Mouse (Mus musculus) E14TG2a.4 (cell line): ENCODE measurements at regions not wholly inside any gene's neighbourhood (a gene's known extent, or its start where the extent isn't known, plus 50 kb on each side); places are given as distances from the start of the nearest gene placed in this dataset.

ENCODE experiments used
- H3K27me3 ChIP-seq: 2 replicates; pipeline ENCODE4 v1.6.1; 2014; ENCODE audit warnings: low read length, control low read depth; ENCODE audit not compliant: insufficient read depth
- H3K36me3 ChIP-seq: 2 replicates; pipeline ENCODE4 v1.6.1; 2014; ENCODE audit warnings: low read length, control low read depth; ENCODE audit not compliant: insufficient read depth
- H3K4me1 ChIP-seq: replicated peaks from 2 replicates; pipeline ENCODE4 v1.6.1; 2014; ENCODE audit warnings: low read depth, low read length, control low read depth
- H3K4me3 ChIP-seq: replicated peaks from 2 replicates; pipeline ENCODE4 v1.5.1; 2014; ENCODE audit warnings: mild to moderate bottlenecking, low read length
- H3K9me3 ChIP-seq: 2 replicates; pipeline ENCODE4 v1.6.1; 2014; ENCODE audit warnings: low read length, control low read depth
- CTCF ChIP-seq: conservative IDR thresholded peaks from 2 replicates; pipeline ENCODE4 v1.5.1; 2014; ENCODE audit warnings: low read length
- NANOG ChIP-seq: IDR thresholded peaks from 2 replicates; pipeline ENCODE4 v1.6.1; 2014; ENCODE audit warnings: borderline replicate concordance, low read length, mixed read lengths
- POU5F1 ChIP-seq: IDR thresholded peaks from 2 replicates; pipeline ENCODE4 v1.6.1; 2014; ENCODE audit warnings: low read length, borderline replicate concordance

GRCm38 (mm10) chr14:102867697-102868096 lies 114.7 kb downstream of the Kctd12 start:
- TF ChIP-seq POU5F1, result no peak
- TF ChIP-seq CTCF, result no peak
- TF ChIP-seq NANOG, result no peak
- Histone ChIP-seq H3K9me3 (peaks cover 8% of the 10 kb centered on the region), H3K4me3 (no peak overlapping the region), H3K36me3 (no peaks in the 10 kb centered on the region), H3K4me1 (no peaks in the 10 kb centered on the region), H3K27me3 (no peaks in the 10 kb centered on the region)

GRCm38 (mm10) chr14:102866511-102866910 lies 115.9 kb downstream of the Kctd12 start:
- no peaks in the 10 kb centered on the region for H3K27me3 ChIP-seq
- no peaks in the 10 kb centered on the region for H3K36me3 ChIP-seq
- H3K9me3 ChIP-seq, result peaks cover 8% of the 10 kb centered on the region
- H3K4me3 ChIP-seq, result no peak overlapping the region
- no peak for TF ChIP-seq POU5F1
- no peak for TF ChIP-seq NANOG
- TF ChIP-seq CTCF, result no peak
- no peaks in the 10 kb centered on the region for H3K4me1 ChIP-seq

GRCm38 (mm10) chr14:102861694-102862093 lies 120.7 kb downstream of the Kctd12 start:
- Histone ChIP-seq H3K4me3 (no peak overlapping the region), H3K4me1 (no peaks in the 10 kb centered on the region), H3K27me3 (no peaks in the 10 kb centered on the region), H3K9me3 (peaks cover 8% of the 10 kb centered on the region), H3K36me3 (no peaks in the 10 kb centered on the region)
- TF ChIP-seq CTCF (no peak), POU5F1 (no peak), NANOG (no peak)

- no peaks in the 10 kb centered on the region for H3K4me1 ChIP-seq
- TF ChIP-seq POU5F1 (no peak), CTCF (no peak), NANOG (no peak)
- H3K4me3 ChIP-seq, result no peak overlapping the region
- peaks cover 8% of the 10 kb centered on the region for H3K9me3 ChIP-seq
- H3K27me3 ChIP-seq, result no peaks in the 10 kb centered on the region
- H3K36me3 ChIP-seq, result no peaks in the 10 kb centered on the region
Observed at GRCm38 (mm10) chr14:102859361-102859871, 123.0 kb downstream of the Kctd12 start.

- no peak overlapping the region for H3K4me3 ChIP-seq
- TF ChIP-seq CTCF (no peak), NANOG (no peak), POU5F1 (no peak)
Observed at GRCm38 (mm10) chr14:102855264-102855840, 127.1 kb downstream of the Kctd12 start.

GRCm38 (mm10) chr14:102843700-102844099 lies 138.7 kb downstream of the Kctd12 start:
- no peaks in the 10 kb centered on the region for H3K9me3 ChIP-seq
- H3K4me3 ChIP-seq, result no peak overlapping the region
- no peak for TF ChIP-seq CTCF
- no peak for TF ChIP-seq NANOG
- no peak for TF ChIP-seq POU5F1
- H3K27me3 ChIP-seq, result no peaks in the 10 kb centered on the region
- no peaks in the 10 kb centered on the region for H3K4me1 ChIP-seq
- H3K36me3 ChIP-seq, result no peaks in the 10 kb centered on the region

More at GRCm38 (mm10) chr14:102855264-102855840, 127.1 kb downstream of the Kctd12 start:
- Histone ChIP-seq H3K9me3 (no peaks in the 10 kb centered on the region), H3K4me1 (no peaks in the 10 kb centered on the region), H3K36me3 (no peaks in the 10 kb centered on the region), H3K27me3 (no peaks in the 10 kb centered on the region)

- H3K4me3 ChIP-seq, result no peak overlapping the region
- H3K27me3 ChIP-seq, result no peaks in the 10 kb centered on the region
- no peaks in the 10 kb centered on the region for H3K36me3 ChIP-seq
- TF ChIP-seq POU5F1 (no peak), CTCF (no peak), NANOG (no peak)
- H3K4me1 ChIP-seq, result no peaks in the 10 kb centered on the region
- H3K9me3 ChIP-seq, result no peaks in the 10 kb centered on the region
Observed at GRCm38 (mm10) chr14:102837602-102838001, 144.8 kb downstream of the Kctd12 start.

- Histone ChIP-seq H3K36me3 (no peaks in the 10 kb centered on the region), H3K27me3 (no peaks in the 10 kb centered on the region), H3K4me3 (no peak overlapping the region), H3K4me1 (no peaks in the 10 kb centered on the region), H3K9me3 (no peaks in the 10 kb centered on the region)
- TF ChIP-seq POU5F1, result no peak
- TF ChIP-seq NANOG, result no peak
- no peak for TF ChIP-seq CTCF
Observed at GRCm38 (mm10) chr14:102835118-102835769, 147.2 kb downstream of the Kctd12 start.

- H3K36me3 ChIP-seq, result no peaks in the 10 kb centered on the region
- no peaks in the 10 kb centered on the region for H3K4me1 ChIP-seq
Observed at GRCm38 (mm10) chr14:102828442-102828841, 154.0 kb downstream of the Kctd12 start.

More at GRCm38 (mm10) chr14:102828442-102828841, 154.0 kb downstream of the Kctd12 start:
- H3K4me3 ChIP-seq, result no peak overlapping the region
- H3K27me3 ChIP-seq, result no peaks in the 10 kb centered on the region
- TF ChIP-seq POU5F1, result no peak
- TF ChIP-seq CTCF, result no peak
- TF ChIP-seq NANOG, result no peak
- H3K9me3 ChIP-seq, result peaks cover 6% of the 10 kb centered on the region; the same call in 1 of the 2 replicates
